Mouse (Mus musculus) effector memory CD4-positive, alpha-beta T cell, adult 5 months (primary cell): Measurements from ENCODE around the gene Timm10b. TPM values are rescaled to one million over a fixed set of nuclear protein-coding genes. Genes with fewer than 3 reads are reported as not detected.

ENCODE experiments used
- polyA plus RNA-seq: library from polyadenylated mRNA; unstranded; fragments of 100-300 nt; shearing (Covaris generic); gene quantifications from one replicate; pipeline ENCODE4 v1.2.1, GENCODE M21; 2017

Gene Timm10b
- 92.3 TPM for polyA plus RNA-seq

DNA sequence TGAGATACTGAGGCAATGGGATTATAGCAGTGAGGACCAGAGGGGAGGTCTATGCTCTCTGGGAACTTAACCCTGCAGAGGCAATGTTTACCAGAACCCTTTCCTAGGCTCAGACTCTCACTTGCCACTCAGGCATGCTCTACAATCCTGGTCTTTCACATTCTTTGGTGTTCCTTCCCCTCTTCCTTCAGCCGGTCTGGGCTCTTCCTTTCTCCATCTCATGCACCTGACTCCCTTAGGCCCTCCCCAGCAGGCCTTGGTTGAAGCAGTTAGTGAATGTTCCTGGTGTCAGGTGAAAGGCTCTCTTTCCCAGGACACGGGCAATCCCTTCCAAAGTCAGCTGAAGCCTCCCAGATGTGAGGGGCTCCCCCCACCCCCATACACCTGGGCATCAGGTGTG, at the start of gene Timm10b:
Timm10b (plus strand) TSS at position 301 of the 400 bp plus-strand sequence.

DNA sequence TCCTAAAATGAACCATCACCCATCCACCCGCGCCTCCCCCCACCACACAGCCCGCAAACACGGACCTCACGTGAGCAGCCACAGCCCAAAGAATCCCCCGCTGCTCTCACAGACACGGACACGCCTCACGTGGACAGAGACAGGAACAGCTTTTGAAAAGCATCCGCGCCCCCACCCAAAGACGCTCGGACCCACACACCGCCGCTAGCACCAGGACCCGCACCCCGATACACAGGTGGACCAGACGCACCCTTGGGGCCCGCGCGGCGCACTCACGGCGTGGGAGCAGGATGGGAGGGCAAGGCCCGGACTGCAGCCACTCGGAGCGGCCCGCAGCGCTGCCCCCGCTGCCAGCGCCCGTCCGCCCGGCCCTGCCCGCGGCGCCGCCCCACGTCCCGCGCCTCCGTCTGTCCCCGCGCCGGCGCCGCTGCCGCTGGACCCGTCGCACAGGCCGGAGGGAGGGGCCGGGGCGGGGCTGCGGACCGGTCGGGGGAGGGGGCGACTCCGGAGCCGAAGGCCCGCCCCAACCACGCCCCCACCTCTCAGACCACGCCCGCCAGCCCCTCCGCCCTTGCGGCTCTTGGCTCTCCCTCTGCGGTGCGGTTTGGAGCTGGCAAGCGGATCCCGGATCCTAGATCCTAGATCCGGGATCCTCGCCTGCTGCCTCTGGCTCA, 6.6 kb upstream of the Timm10b start, which contains the start of gene Trim3:
Trim3 (minus strand) TSS at position 445 of the 674 bp plus-strand sequence.

DNA sequence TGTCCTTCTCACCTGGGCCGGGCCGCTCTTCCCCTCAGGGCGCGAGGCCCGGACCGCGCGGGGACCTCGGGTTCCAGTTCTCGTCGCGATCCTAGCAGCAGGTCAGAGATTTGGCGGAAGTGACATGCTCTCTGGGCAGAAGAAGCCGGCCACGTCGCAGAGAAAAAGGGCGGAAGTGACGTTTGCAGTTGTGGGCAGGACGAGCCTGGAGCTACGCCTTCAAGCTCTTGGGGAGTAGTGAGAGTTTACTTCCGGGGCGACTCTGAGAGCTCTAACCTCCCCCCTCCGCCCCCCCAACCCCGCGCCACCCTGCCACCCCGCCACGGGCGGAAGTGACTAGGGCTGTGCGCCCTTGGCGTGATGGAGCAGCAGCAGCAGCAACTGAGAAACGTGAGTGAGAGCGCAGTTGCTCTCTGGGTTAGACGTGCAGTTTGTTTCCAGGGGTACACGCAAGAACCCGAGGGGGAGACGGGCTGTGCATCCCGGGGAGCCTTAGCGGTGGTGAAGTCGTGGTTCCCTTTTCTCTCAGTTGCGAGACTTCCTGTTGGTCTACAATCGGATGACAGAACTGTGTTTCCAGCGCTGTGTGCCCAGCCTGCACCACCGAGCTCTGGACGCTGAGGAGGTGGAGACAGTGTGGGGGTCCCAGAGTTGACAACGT, 507 bp downstream of the Timm10b start, which contains the start of the genes Arfip2 and Gm45799:
Arfip2 (minus strand) TSS at position 184 of the 661 bp plus-strand sequence.
Gm45799 (plus strand) TSS at position 320 of the 661 bp plus-strand sequence.

DNA sequence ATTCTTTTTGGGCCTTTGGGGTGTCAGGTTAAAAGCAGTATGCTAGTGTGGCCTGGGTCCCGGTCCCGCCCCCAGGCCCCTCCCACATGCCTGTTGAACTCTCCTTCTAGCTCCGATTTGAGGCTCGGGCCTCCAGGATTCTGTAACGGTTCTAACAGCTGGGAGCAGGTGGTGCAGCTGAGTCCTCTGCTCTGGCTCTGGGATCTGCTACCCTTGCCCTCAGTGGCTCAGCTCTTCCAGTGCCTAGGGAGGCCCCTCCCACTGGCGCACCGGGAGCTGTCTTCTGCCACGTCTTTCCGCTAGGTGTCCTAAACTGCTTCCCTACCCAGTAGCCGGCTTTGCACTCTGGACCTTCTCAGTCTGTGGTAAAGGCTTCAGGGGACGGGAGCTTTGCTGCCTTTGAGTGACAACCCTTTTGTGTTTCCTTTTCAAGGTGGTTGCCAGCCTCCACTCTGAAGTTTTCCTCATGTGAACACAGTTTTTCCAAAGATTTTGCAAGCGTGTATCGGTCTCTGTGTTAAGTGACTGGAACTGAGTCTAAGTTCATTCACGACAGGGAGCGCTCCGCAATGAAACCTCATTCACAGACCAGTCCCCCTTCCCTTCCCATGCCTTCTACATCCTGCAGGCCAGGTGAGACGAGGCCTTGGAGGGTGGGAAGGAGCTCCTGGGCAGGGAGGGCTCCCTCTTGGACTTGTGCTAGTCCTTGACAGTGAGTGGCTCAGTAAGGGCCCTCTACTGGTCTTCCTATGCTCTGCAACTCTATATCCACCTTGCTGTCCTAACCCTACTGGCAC, 11.0 kb downstream of the Timm10b start, which contains the start of gene Dnhd1:
Dnhd1 (plus strand) TSS at position 189 of the 797 bp plus-strand sequence.

Other genes with a start within 250 kb of the Timm10b start
- gene Fam160a2, start 240.0 kb upstream of the Timm10b start, polyA plus RNA-seq = 46.2 TPM
- not detected for gene Cnga4, start 235.5 kb upstream of the Timm10b start, polyA plus RNA-seq
- not detected for gene Cckbr, start 214.3 kb upstream of the Timm10b start, polyA plus RNA-seq
- not detected for gene Cavin3, start 157.8 kb upstream of the Timm10b start, polyA plus RNA-seq
- gene Smpd1, start 85.7 kb upstream of the Timm10b start, polyA plus RNA-seq = 15.0 TPM
- 4.1 TPM for gene Apbb1, start 58.4 kb upstream of the Timm10b start, polyA plus RNA-seq
- not detected for gene Hpx, start 39.9 kb upstream of the Timm10b start, polyA plus RNA-seq
- gene Trim3, start 6.5 kb upstream of the Timm10b start, polyA plus RNA-seq = 6.5 TPM
- 15.5 TPM for gene Arfip2, start 360 bp downstream of the Timm10b start, polyA plus RNA-seq
- gene Gm45799, start 496 bp downstream of the Timm10b start, polyA plus RNA-seq = 5.0 TPM
- gene Dnhd1, start 10.8 kb downstream of the Timm10b start, polyA plus RNA-seq = 0.47 TPM
- 116 TPM for gene Ilk, start 96.5 kb downstream of the Timm10b start, polyA plus RNA-seq
- gene Rrp8, start 97.3 kb downstream of the Timm10b start, polyA plus RNA-seq = 16.6 TPM
- 283 TPM for gene Taf10, start 104.3 kb downstream of the Timm10b start, polyA plus RNA-seq
- 66.6 TPM for gene Tpp1, start 112.2 kb downstream of the Timm10b start, polyA plus RNA-seq
- not detected for gene Dchs1, start 147.6 kb downstream of the Timm10b start, polyA plus RNA-seq
- 63.2 TPM for gene Mrpl17, start 171.0 kb downstream of the Timm10b start, polyA plus RNA-seq